Mouse (Mus musculus): ENCODE results near the gene Gm49318. TPM values are rescaled to one million over a fixed set of nuclear protein-coding genes. Genes with fewer than 3 reads are reported as not detected.
A peak's percentile ranks its signal among the peaks of the same experiment; 100 is the strongest.

The Gm49318 gene
- polyA plus RNA-seq, 1 experiment from 2014 or later: not detected

DNA sequence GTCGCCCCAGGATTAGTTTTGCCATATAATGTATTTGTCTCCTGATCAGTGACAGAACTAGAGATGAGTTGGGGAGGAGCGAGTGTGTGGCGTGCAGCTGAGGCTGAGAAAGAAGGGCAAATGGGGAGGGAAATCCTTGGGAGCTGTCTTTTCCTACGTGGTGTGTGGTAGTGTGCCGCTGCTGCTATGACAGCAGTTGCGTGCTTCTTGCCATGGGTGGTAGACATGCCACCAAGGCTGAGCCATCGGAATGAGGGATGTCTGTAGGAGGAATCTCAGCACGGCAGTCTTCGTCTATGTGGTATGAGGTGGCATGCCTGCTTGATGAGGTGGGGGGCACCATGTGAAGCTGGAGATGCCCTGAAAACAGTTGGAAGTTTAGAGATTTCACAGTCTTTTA, 40.7 kb downstream of the Gm49318 start:
- Histone ChIP-seq H3K36me3 (ENCODE audit: control insufficient read depth, insufficient read depth, low read length) (no peaks in the 10 kb centered on the region), H3K4me1 (replicated peaks; ENCODE audit: control insufficient read depth, insufficient read depth, low read length) (peaks cover 3% of the 10 kb centered on the region; the same call in 1 of the 2 replicates), H3K9me3 (ENCODE audit: control insufficient read depth, low read length) (no peaks in the 10 kb centered on the region), H3K27me3 (replicated peaks; ENCODE audit: control insufficient read depth, insufficient read depth, low read length) (no peaks in the 10 kb centered on the region), H3K4me3 (ENCODE audit: low read depth, low read length) (no peak overlapping the region), H3K9ac (ENCODE audit: low read depth, low read length) (no peak overlapping the region), H3K4me2 (no peak overlapping the region), H3K27ac (ENCODE audit: low read depth, low read length) (no peak overlapping the region)
- 87% methylated on average over 9 of the region's 9 CpGs for WGBS
- no peak for DNase-seq (ENCODE audit: low spot score)
- ATAC-seq (replicated peaks; ENCODE audit: low FRiP score): no peak

DNA sequence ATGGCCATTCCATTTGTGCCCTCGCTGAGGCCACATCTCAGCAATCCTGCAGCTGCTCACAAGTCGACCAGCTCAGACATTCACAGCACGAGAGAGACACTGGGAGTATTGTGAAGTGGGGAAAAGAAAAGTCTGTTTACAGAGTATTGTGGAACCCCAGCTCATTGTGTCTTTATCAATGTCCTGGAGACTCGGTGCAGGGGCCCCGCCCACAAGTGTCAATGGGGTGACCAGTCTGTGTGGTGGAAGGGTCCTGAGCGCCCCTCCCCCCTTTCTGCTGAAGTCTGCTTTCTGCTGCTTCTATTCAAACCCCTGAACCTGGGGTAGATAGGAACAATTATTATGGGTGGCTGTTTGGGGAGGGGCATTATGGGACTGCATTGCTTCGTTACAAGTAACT, 42.6 kb downstream of the Gm49318 start:
- Histone ChIP-seq H3K4me1 (replicated peaks; ENCODE audit: control insufficient read depth, insufficient read depth, low read length) (peaks cover 3% of the 10 kb centered on the region; the same call in 1 of the 2 replicates), H3K4me2 (no peak overlapping the region), H3K9ac (ENCODE audit: low read depth, low read length) (no peak overlapping the region), H3K36me3 (ENCODE audit: control insufficient read depth, insufficient read depth, low read length) (no peaks in the 10 kb centered on the region), H3K27ac (ENCODE audit: low read depth, low read length) (no peak overlapping the region), H3K4me3 (ENCODE audit: low read depth, low read length) (no peak overlapping the region), H3K27me3 (replicated peaks; ENCODE audit: control insufficient read depth, insufficient read depth, low read length) (no peaks in the 10 kb centered on the region), H3K9me3 (ENCODE audit: control insufficient read depth, low read length) (no peaks in the 10 kb centered on the region)
- WGBS: 45% methylated on average over 7 of the region's 7 CpGs
- ATAC-seq (replicated peaks; ENCODE audit: low FRiP score): no peak
- DNase-seq (ENCODE audit: low spot score): no peak

DNA sequence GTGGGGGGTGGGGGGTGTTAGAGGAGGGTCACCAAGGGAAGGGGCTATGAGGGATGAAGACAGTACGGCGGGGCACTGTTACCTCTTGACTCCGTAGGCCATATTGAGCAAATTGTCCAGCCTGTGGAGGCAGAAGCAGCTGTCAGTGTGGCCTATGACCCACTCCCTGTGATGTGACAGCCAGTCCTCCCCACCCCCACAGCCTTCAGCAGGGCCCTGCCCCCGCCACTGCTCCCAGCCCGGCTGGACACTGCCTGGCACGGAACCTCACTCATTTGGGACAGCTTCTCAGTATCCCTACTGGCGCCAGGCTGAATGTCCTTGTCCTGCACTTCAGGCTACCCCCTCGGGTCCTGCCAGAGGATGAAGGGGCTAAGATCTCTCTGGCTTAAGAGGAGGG, 46.5 kb downstream of the Gm49318 start:
- H3K9ac ChIP-seq (ENCODE audit: low read depth, low read length): no peak overlapping the region
- DNase-seq (ENCODE audit: low spot score) (no peak), ATAC-seq (replicated peaks; ENCODE audit: low FRiP score) (no peak; the same call in 1 of the 2 replicates)

DNA sequence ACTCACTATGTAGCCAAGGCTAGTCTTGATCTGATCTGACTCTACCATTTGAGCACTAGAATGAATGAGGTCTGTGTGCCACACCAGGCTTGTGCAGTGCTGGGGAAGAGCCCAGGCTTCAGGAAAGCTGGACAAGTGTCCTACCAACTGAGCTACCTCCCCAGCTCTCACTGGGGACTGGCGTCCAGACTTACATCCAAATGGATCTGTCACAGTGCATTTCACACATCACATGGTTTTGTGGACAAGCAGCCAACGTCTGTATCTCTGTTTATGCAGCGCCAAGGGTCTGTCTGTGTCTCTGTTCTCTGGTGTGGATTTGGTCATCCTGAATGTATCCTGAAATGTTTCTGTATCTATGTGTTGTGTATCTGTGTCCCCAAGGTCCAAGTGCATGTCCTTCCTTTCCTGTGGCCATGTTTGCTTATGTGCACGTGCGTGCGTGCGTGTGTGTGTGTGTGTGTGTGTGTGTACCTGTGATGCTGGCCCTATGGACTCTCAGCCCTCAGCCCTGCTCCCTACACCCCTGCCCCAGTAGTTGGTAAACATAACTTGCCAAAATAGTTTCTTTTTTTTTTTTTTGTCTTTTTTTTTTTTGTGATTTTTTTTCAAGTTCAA, 53.7 kb downstream of the Gm49318 start:
- Histone ChIP-seq H3K9ac (ENCODE audit: low read depth, low read length) (no peak overlapping the region), H3K36me3 (ENCODE audit: control insufficient read depth, insufficient read depth, low read length) (peaks cover 15% of the 10 kb centered on the region), H3K27me3 (replicated peaks; ENCODE audit: control insufficient read depth, insufficient read depth, low read length) (no peaks in the 10 kb centered on the region), H3K4me3 (ENCODE audit: low read depth, low read length) (no peak overlapping the region), H3K4me1 (replicated peaks; ENCODE audit: control insufficient read depth, insufficient read depth, low read length) (no peaks in the 10 kb centered on the region; the same call in 1 of the 2 replicates), H3K4me2 (no peak overlapping the region), H3K9me3 (ENCODE audit: control insufficient read depth, low read length) (no peaks in the 10 kb centered on the region), H3K27ac (ENCODE audit: low read depth, low read length) (no peak overlapping the region)
- DNase-seq (ENCODE audit: low spot score) (no peak), ATAC-seq (replicated peaks; ENCODE audit: low FRiP score) (no peak)
- WGBS: 73% methylated on average over 7 of the region's 7 CpGs

More for the DNA sequence above, 46.5 kb downstream of the Gm49318 start:
- Histone ChIP-seq H3K4me3 (ENCODE audit: low read depth, low read length) (no peak overlapping the region), H3K36me3 (ENCODE audit: control insufficient read depth, insufficient read depth, low read length) (no peaks in the 10 kb centered on the region), H3K27me3 (replicated peaks; ENCODE audit: control insufficient read depth, insufficient read depth, low read length) (no peaks in the 10 kb centered on the region), H3K27ac (ENCODE audit: low read depth, low read length) (no peak overlapping the region), H3K4me1 (replicated peaks; ENCODE audit: control insufficient read depth, insufficient read depth, low read length) (peaks cover 3% of the 10 kb centered on the region; the same call in 1 of the 2 replicates), H3K4me2 (no peak overlapping the region), H3K9me3 (ENCODE audit: control insufficient read depth, low read length) (no peaks in the 10 kb centered on the region)
- WGBS: 52% methylated on average over 8 of the region's 8 CpGs

DNA sequence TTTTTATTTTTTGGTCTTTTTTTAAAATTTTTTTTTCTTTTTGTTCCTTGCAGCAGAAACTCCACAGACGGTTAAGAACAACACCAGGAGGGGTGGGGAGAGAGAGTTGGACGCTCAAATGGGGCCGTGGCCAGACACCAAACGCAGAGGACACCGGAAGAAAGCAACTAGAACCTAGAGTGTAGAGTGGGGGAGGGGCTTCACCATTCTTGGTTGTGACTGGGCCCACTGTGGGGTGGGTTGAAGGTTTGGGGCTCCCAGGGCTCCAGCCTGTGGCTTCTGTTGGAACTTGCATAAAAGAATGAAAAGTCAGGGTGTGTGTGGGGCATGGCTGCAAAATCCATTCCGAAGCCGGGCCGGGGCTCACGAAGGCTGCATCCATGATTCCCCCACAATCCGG, 54.8 kb downstream of the Gm49318 start:
- Histone ChIP-seq H3K4me3 (ENCODE audit: low read depth, low read length) (no peak overlapping the region), H3K4me2 (no peak overlapping the region), H3K27me3 (replicated peaks; ENCODE audit: control insufficient read depth, insufficient read depth, low read length) (no peaks in the 10 kb centered on the region), H3K9ac (ENCODE audit: low read depth, low read length) (no peak overlapping the region), H3K4me1 (replicated peaks; ENCODE audit: control insufficient read depth, insufficient read depth, low read length) (no peaks in the 10 kb centered on the region; the same call in 1 of the 2 replicates), H3K27ac (ENCODE audit: low read depth, low read length) (no peak overlapping the region), H3K36me3 (ENCODE audit: control insufficient read depth, insufficient read depth, low read length) (peaks cover 26% of the 10 kb centered on the region), H3K9me3 (ENCODE audit: control insufficient read depth, low read length) (no peaks in the 10 kb centered on the region)
- 69% methylated on average over 10 of the region's 10 CpGs for WGBS
- ATAC-seq (replicated peaks; ENCODE audit: low FRiP score) (no peak), DNase-seq (ENCODE audit: low spot score) (no peak)

DNA sequence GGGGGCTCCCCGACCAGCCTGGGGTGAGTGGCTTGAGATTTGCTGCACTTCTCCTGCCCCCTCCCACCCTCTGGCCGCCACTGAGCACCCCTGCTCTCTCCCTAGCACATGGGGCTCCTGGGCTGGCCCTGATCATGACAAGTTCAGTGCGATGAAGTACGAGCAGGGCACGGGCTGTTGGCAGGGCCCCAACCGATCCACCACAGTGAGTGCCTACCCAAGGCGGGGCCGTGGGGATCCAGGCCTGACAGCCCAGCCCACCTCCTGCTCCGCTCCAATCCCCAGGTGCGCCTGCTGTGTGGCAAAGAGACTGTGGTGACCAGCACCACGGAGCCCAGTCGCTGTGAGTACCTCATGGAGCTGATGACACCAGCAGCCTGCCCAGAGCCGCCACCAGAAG, 58.3 kb downstream of the Gm49318 start:
- H3K4me2 ChIP-seq: no peak overlapping the region
- H3K4me3 ChIP-seq (ENCODE audit: low read depth, low read length): no peak overlapping the region
- H3K4me1 ChIP-seq (replicated peaks; ENCODE audit: control insufficient read depth, insufficient read depth, low read length): no peaks in the 10 kb centered on the region; the same call in 1 of the 2 replicates
- DNase-seq (ENCODE audit: low spot score) (no peak), ATAC-seq (replicated peaks; ENCODE audit: low FRiP score) (no peak)
- H3K27me3 ChIP-seq (replicated peaks; ENCODE audit: control insufficient read depth, insufficient read depth, low read length): no peaks in the 10 kb centered on the region
- H3K9me3 ChIP-seq (ENCODE audit: control insufficient read depth, low read length): no peaks in the 10 kb centered on the region
- WGBS: 92% methylated on average over 13 of the region's 13 CpGs
- H3K36me3 ChIP-seq (ENCODE audit: control insufficient read depth, insufficient read depth, low read length): peaks cover 55% of the 10 kb centered on the region
- H3K27ac ChIP-seq (ENCODE audit: low read depth, low read length): no peak overlapping the region
- H3K9ac ChIP-seq (ENCODE audit: low read depth, low read length): no peak overlapping the region

DNA sequence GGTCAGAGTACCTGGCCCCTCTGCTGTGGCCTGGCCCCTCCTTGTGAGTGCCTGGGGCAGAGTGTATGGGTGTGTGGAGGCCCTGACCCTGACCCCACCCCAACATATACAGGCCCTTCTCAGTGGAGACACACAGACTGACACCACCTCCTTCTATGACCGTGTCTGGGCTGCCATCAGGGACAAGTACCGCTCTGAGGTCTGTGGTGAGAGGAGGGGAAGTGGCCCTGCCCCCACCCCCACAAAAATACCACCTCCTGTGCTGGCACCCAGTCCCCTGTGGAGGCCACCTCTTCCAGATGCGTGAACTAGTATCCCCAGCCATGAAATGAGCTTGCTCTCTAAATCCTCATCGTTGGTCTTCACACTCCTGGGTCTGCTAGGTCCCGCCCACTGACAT, 60.0 kb downstream of the Gm49318 start:
- H3K9ac ChIP-seq (ENCODE audit: low read depth, low read length): no peak overlapping the region
- DNase-seq (ENCODE audit: low spot score) (no peak), ATAC-seq (replicated peaks; ENCODE audit: low FRiP score) (no peak)
- H3K4me3 ChIP-seq (ENCODE audit: low read depth, low read length): no peak overlapping the region
- 67% methylated on average over 5 of the region's 5 CpGs for WGBS
- H3K4me1 ChIP-seq (replicated peaks; ENCODE audit: control insufficient read depth, insufficient read depth, low read length): no peaks in the 10 kb centered on the region; the same call in 1 of the 2 replicates
- no peaks in the 10 kb centered on the region for H3K27me3 ChIP-seq (replicated peaks; ENCODE audit: control insufficient read depth, insufficient read depth, low read length)
- no peak overlapping the region for H3K4me2 ChIP-seq
- no peak overlapping the region for H3K27ac ChIP-seq (ENCODE audit: low read depth, low read length)
- H3K36me3 ChIP-seq (ENCODE audit: control insufficient read depth, insufficient read depth, low read length): peaks cover 67% of the 10 kb centered on the region
- no peaks in the 10 kb centered on the region for H3K9me3 ChIP-seq (ENCODE audit: control insufficient read depth, low read length)

DNA sequence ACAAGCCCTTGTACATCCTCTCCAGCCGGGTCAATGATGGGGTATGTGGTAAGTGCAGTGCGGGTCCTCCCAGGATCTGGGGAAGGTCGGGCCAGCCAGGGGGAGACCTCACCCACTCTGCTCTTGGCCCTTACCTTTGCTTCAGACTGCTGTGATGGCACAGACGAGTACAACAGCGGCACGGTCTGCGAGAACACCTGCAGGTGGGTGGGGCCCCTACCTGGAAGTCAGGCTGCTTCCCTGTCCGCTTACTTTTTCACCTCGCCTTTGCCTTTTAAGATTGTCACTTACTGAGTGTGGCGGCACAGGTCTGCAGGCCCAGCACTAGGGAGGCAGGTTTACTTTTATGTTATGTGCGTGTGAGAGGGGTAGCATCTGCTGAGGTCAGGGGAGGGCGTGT, 66.5 kb downstream of the Gm49318 start:
- Histone ChIP-seq H3K9me3 (ENCODE audit: control insufficient read depth, low read length) (no peaks in the 10 kb centered on the region), H3K36me3 (ENCODE audit: control insufficient read depth, insufficient read depth, low read length) (peaks cover 39% of the 10 kb centered on the region), H3K4me1 (replicated peaks; ENCODE audit: control insufficient read depth, insufficient read depth, low read length) (peaks cover 18% of the 10 kb centered on the region), H3K27me3 (replicated peaks; ENCODE audit: control insufficient read depth, insufficient read depth, low read length) (no peaks in the 10 kb centered on the region), H3K27ac (ENCODE audit: low read depth, low read length) (no peak overlapping the region), H3K9ac (ENCODE audit: low read depth, low read length) (no peak overlapping the region; the same call in 1 of the 2 replicates), H3K4me3 (ENCODE audit: low read depth, low read length) (no peak overlapping the region), H3K4me2 (no peak overlapping the region; the same call in none of the 2 replicates)
- ATAC-seq (replicated peaks; ENCODE audit: low FRiP score) (no peak), DNase-seq (ENCODE audit: low spot score) (no peak)
- 93% methylated on average over 12 of the region's 12 CpGs for WGBS

DNA sequence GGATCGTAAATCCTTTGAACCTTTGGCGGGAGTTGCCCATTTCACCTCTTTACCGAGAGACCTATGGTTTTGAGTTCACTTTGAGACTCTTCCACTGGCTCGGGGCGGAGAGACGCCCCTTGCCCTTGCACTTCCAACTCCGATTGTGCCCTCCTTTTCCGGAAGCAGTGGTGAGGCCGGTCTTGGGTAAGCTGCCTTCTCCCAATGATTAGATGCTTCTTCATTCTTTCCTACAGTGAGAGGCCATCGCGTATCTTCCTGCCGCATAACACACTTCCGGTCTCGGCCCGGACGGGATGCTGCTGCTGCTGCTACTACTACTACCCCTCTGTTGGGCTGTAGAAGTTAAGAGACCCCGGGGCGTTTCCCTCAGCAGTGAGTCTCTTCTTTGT, 67.9 kb downstream of the Gm49318 start:
- Histone ChIP-seq H3K4me3 (ENCODE audit: low read depth, low read length) (peak overlapping the region; percentile 60), H3K4me2 (peak overlapping the region; percentile 87), H3K9ac (ENCODE audit: low read depth, low read length) (peak overlapping the region; percentile 70), H3K27ac (ENCODE audit: low read depth, low read length) (peak overlapping the region; percentile 72), H3K9me3 (ENCODE audit: control insufficient read depth, low read length) (no peaks in the 10 kb centered on the region), H3K36me3 (ENCODE audit: control insufficient read depth, insufficient read depth, low read length) (peaks cover 27% of the 10 kb centered on the region), H3K4me1 (replicated peaks; ENCODE audit: control insufficient read depth, insufficient read depth, low read length) (peaks cover 18% of the 10 kb centered on the region), H3K27me3 (replicated peaks; ENCODE audit: control insufficient read depth, insufficient read depth, low read length) (peaks cover 3% of the 10 kb centered on the region; the same call in 1 of the 2 replicates)
- under 1% methylated on average over 18 of the region's 18 CpGs for WGBS
- ATAC-seq (replicated peaks; ENCODE audit: low FRiP score) (peak; percentile 23), DNase-seq (ENCODE audit: low spot score) (no peak)
